ENCODE assay signal across 7 mouse cellular contexts in genomic region chr15:78877810-78878390, GRCm38 (mm10). TPM values are rescaled to one million over a fixed set of nuclear protein-coding genes. Genes with fewer than 3 reads are reported as not detected.
A peak's percentile ranks its signal among the peaks of the same experiment; 100 is the strongest.
DNase-seq lines count a peak whose midpoint lies in the region; ATAC-seq and TF ChIP-seq lines count a peak whose summit lies in the region.

No protein-coding gene starts in this region.

- no peaks in the 10 kb centered on the region; the same call in 1 of the 2 replicates for H3K36me3 ChIP-seq in testis, adult 2 months (ENCODE audit: control insufficient read depth, insufficient read depth, low read length)
- peaks cover 32% of the 10 kb centered on the region for H3K36me3 ChIP-seq in forebrain, embryonic 12.5 days (replicated peaks)
- peaks cover 35% of the 10 kb centered on the region for H3K36me3 ChIP-seq in intestine, postnatal 0 days (ENCODE audit: control insufficient read depth, insufficient read depth)
- peaks cover 7% of the 10 kb centered on the region for H3K36me3 ChIP-seq in midbrain, embryonic 15.5 days (replicated peaks)

- H3K4me3 ChIP-seq in testis, adult 2 months (ENCODE audit: control insufficient read depth, low read depth, low read length) = peak overlapping the region; percentile 83
- peak overlapping the region; percentile 73 for H3K4me3 ChIP-seq in forebrain, embryonic 12.5 days (replicated peaks)
- peak overlapping the region; percentile 90 for H3K4me3 ChIP-seq in intestine, postnatal 0 days (ENCODE audit: low read depth, low read length)
- peak overlapping the region; percentile 80 for H3K4me3 ChIP-seq in midbrain, embryonic 15.5 days

- no peak for DNase-seq in testis, postnatal 14 days (ENCODE audit: low spot score)
- no peak for DNase-seq in retina, postnatal 1 day
- no peak for DNase-seq in spleen, adult 12 weeks (ENCODE audit: low spot score)

- 1% methylated on average over 15 of the region's 17 CpGs for WGBS in forebrain, embryonic 12.5 days
- WGBS in intestine, postnatal 0 days = 3% methylated on average over 11 of the region's 17 CpGs
- under 1% methylated on average over 17 of the region's 17 CpGs for WGBS in midbrain, embryonic 15.5 days

- no peak for TF ChIP-seq CTCF in testis, adult 2 months (IDR thresholded peaks at IDR 0.05; ENCODE audit: control insufficient read depth, insufficient read depth, insufficient replicate concordance, low read depth, low read length)
- TF ChIP-seq CTCF in intestine, postnatal 0 days (IDR thresholded peaks at IDR 0.05; ENCODE audit: low read depth) = no peak

- peaks cover 10% of the 10 kb centered on the region for H3K4me1 ChIP-seq in testis, adult 2 months (ENCODE audit: control insufficient read depth, insufficient read depth, low read length)
- H3K4me1 ChIP-seq in forebrain, embryonic 12.5 days = peaks cover 38% of the 10 kb centered on the region
- peaks cover 7% of the 10 kb centered on the region; the same call in 1 of the 2 replicates for H3K4me1 ChIP-seq in intestine, postnatal 0 days (replicated peaks; ENCODE audit: control insufficient read depth, insufficient read depth, low read length)
- H3K4me1 ChIP-seq in midbrain, embryonic 15.5 days = peaks cover 30% of the 10 kb centered on the region

- peak overlapping the region; percentile 87 for H3K9ac ChIP-seq in forebrain, embryonic 12.5 days
- peak overlapping the region; percentile 90 for H3K9ac ChIP-seq in intestine, postnatal 0 days (ENCODE audit: low read depth, low read length)
- peak overlapping the region; percentile 77 for H3K9ac ChIP-seq in midbrain, embryonic 15.5 days

- H3K27me3 ChIP-seq in testis, adult 2 months (ENCODE audit: control insufficient read depth, insufficient read depth, low read length) = no peaks in the 10 kb centered on the region
- no peaks in the 10 kb centered on the region for H3K27me3 ChIP-seq in forebrain, embryonic 12.5 days
- H3K27me3 ChIP-seq in intestine, postnatal 0 days (replicated peaks; ENCODE audit: control insufficient read depth, insufficient read depth, low read length) = no peaks in the 10 kb centered on the region
- no peaks in the 10 kb centered on the region for H3K27me3 ChIP-seq in midbrain, embryonic 15.5 days (replicated peaks)

- no peak; the same call in 1 of the 2 replicates for ATAC-seq in forebrain, embryonic 12.5 days (ENCODE audit: low FRiP score)
- ATAC-seq in intestine, postnatal 0 days = peak; percentile 9; the same call in 1 of the 2 replicates
- peak; percentile 1 for ATAC-seq in midbrain, embryonic 15.5 days (replicated peaks)

- no peaks in the 10 kb centered on the region for H3K9me3 ChIP-seq in forebrain, embryonic 12.5 days
- H3K9me3 ChIP-seq in intestine, postnatal 0 days (ENCODE audit: control insufficient read depth) = no peaks in the 10 kb centered on the region
- H3K9me3 ChIP-seq in midbrain, embryonic 15.5 days = no peaks in the 10 kb centered on the region

- H3K4me2 ChIP-seq in forebrain, embryonic 12.5 days = peak overlapping the region; percentile 86
- peak overlapping the region; percentile 84 for H3K4me2 ChIP-seq in intestine, postnatal 0 days (replicated peaks; ENCODE audit: low read depth)
- H3K4me2 ChIP-seq in midbrain, embryonic 15.5 days = peak overlapping the region; percentile 83

- H3K27ac ChIP-seq in testis, adult 2 months (ENCODE audit: control insufficient read depth, insufficient read depth, low read depth, low read length) = peak overlapping the region; percentile 73
- H3K27ac ChIP-seq in forebrain, embryonic 12.5 days = peak overlapping the region; percentile 98
- H3K27ac ChIP-seq in intestine, postnatal 0 days (ENCODE audit: low read depth, low read length) = peak overlapping the region; percentile 99
- H3K27ac ChIP-seq in midbrain, embryonic 15.5 days = peak overlapping the region; percentile 99

- 0 out of 2 replicates have a peak, but pooled peaks have one; percentile 1 for TF ChIP-seq POLR2A in testis, adult 2 months (IDR thresholded peaks at IDR 0.05; ENCODE audit: control insufficient read depth, low read depth, low read length)

RNA-seq across cellular contexts. Expression of gene Gga1, which starts 0.9 kb away (rescaled TPM):
- 69.9 and 82.1 TPM in 2 replicates for polyA plus RNA-seq in testis, adult 2 months (2012; rRNA removed)
- polyA plus RNA-seq in forebrain, embryonic 12.5 days (2016; fragmentation: Nextera tagmentation; extraction: Ambion mirVana) = 53.6 and 56.4 TPM in 2 replicates
- polyA plus RNA-seq in intestine, postnatal 0 days (2015; fragmentation: Nextera tagmentation; extraction: Ambion mirVana) = 40.1 TPM in 2 replicates
- polyA plus RNA-seq in midbrain, embryonic 15.5 days (2015; fragmentation: Nextera tagmentation; extraction: Ambion mirVana) = 50.7 and 50.8 TPM in 2 replicates

RNA-seq across cellular contexts. Expression of gene Gm49510, which starts 21.6 kb away (rescaled TPM):
- polyA plus RNA-seq in testis, adult 2 months (2012; rRNA removed) = not detected in 2 replicates
- polyA plus RNA-seq in forebrain, embryonic 12.5 days (2016; fragmentation: Nextera tagmentation; extraction: Ambion mirVana) = 0.18 TPM in 1 of 2 replicates, not detected in the other
- polyA plus RNA-seq in intestine, postnatal 0 days (2015; fragmentation: Nextera tagmentation; extraction: Ambion mirVana) = 0.21 TPM in 1 of 2 replicates, not detected in the other
- polyA plus RNA-seq in midbrain, embryonic 15.5 days (2015; fragmentation: Nextera tagmentation; extraction: Ambion mirVana) = not detected in 2 replicates

RNA-seq across cellular contexts. Expression of gene Sh3bp1, which starts 21.7 kb away (rescaled TPM):
- polyA plus RNA-seq in testis, adult 2 months (2012; rRNA removed) = 3.3 and 3.5 TPM in 2 replicates
- 10.3 TPM in 2 replicates for polyA plus RNA-seq in forebrain, embryonic 12.5 days (2016; fragmentation: Nextera tagmentation; extraction: Ambion mirVana)
- 7.2 and 7.6 TPM in 2 replicates for polyA plus RNA-seq in intestine, postnatal 0 days (2015; fragmentation: Nextera tagmentation; extraction: Ambion mirVana)
- 3.6 and 4.2 TPM in 2 replicates for polyA plus RNA-seq in midbrain, embryonic 15.5 days (2015; fragmentation: Nextera tagmentation; extraction: Ambion mirVana)

RNA-seq across cellular contexts. Expression of gene Lgals2, which starts 22.6 kb away (rescaled TPM):
- polyA plus RNA-seq in testis, adult 2 months (2012; rRNA removed) = 2.2 and 2.8 TPM in 2 replicates
- not detected in 2 replicates for polyA plus RNA-seq in forebrain, embryonic 12.5 days (2016; fragmentation: Nextera tagmentation; extraction: Ambion mirVana)
- polyA plus RNA-seq in intestine, postnatal 0 days (2015; fragmentation: Nextera tagmentation; extraction: Ambion mirVana) = 787 and 833 TPM in 2 replicates
- polyA plus RNA-seq in midbrain, embryonic 15.5 days (2015; fragmentation: Nextera tagmentation; extraction: Ambion mirVana) = 0.31 TPM in 1 of 2 replicates, not detected in the other

RNA-seq across cellular contexts. Expression of gene Cdc42ep1, which starts 35.5 kb away (rescaled TPM):
- polyA plus RNA-seq in testis, adult 2 months (2012; rRNA removed) = 2.5 and 2.9 TPM in 2 replicates
- 7.7 and 8.4 TPM in 2 replicates for polyA plus RNA-seq in forebrain, embryonic 12.5 days (2016; fragmentation: Nextera tagmentation; extraction: Ambion mirVana)
- 16.8 and 17.0 TPM in 2 replicates for polyA plus RNA-seq in intestine, postnatal 0 days (2015; fragmentation: Nextera tagmentation; extraction: Ambion mirVana)
- polyA plus RNA-seq in midbrain, embryonic 15.5 days (2015; fragmentation: Nextera tagmentation; extraction: Ambion mirVana) = 13.1 and 15.7 TPM in 2 replicates
